Mouse (Mus musculus) spleen, postnatal 14 days (tissue): ENCODE data around the gene Rab25.

Experiments used
- DNase-seq, 2 experiments: peaks; one replicate each; pipeline ENCODE4 v3.0.0; 2021 to 2022; ENCODE audit warnings: low spot score in 2 of 2

Gene Rab25

GRCm38 (mm10) chr3:88526157-88527131 lies 21.7 kb downstream of the Rab25 start:
- peak; percentile 58 to 81 for DNase-seq

- no peak for DNase-seq
Observed at GRCm38 (mm10) chr3:88525021-88525420, 23.1 kb downstream of the Rab25 start.

- no peak for DNase-seq
Observed at GRCm38 (mm10) chr3:88523027-88523426, 25.1 kb downstream of the Rab25 start.

GRCm38 (mm10) chr3:88521803-88522331 lies 26.2 kb downstream of the Rab25 start:
- peak; percentile 41 to 70 for DNase-seq

- DNase-seq = no peak
Observed at GRCm38 (mm10) chr3:88521156-88521555, 26.9 kb downstream of the Rab25 start.

GRCm38 (mm10) chr3:88520078-88520477 lies 28.0 kb downstream of the Rab25 start:
- DNase-seq = no peak

GRCm38 (mm10) chr3:88518411-88518810 lies 29.7 kb downstream of the Rab25 start:
- DNase-seq = no peak

GRCm38 (mm10) chr3:88516407-88516806 lies 31.7 kb downstream of the Rab25 start:
- DNase-seq = no peak

- no peak for DNase-seq
Observed at GRCm38 (mm10) chr3:88515095-88515386, 33.1 kb downstream of the Rab25 start.

GRCm38 (mm10) chr3:88514231-88515094 lies 33.6 kb downstream of the Rab25 start:
- no peak for DNase-seq

- no peak for DNase-seq
Observed at GRCm38 (mm10) chr3:88513546-88514115, 34.5 kb downstream of the Rab25 start.

GRCm38 (mm10) chr3:88512896-88513545 lies 35.1 kb downstream of the Rab25 start:
- no peak for DNase-seq

- DNase-seq = no peak
Observed at GRCm38 (mm10) chr3:88512141-88512895, 35.8 kb downstream of the Rab25 start.

- no peak for DNase-seq
Observed at GRCm38 (mm10) chr3:88511559-88511958, 36.5 kb downstream of the Rab25 start.

GRCm38 (mm10) chr3:88510421-88511289 lies 37.4 kb downstream of the Rab25 start:
- no peak for DNase-seq

- peak; percentile 63 to 68 for DNase-seq
Observed at GRCm38 (mm10) chr3:88509692-88510420, 38.2 kb downstream of the Rab25 start, which contains the start of gene Lmna. Gene Lmna (minus strand): TSS chr3:88509956.

- DNase-seq = no peak
Observed at GRCm38 (mm10) chr3:88509250-88509649, 38.9 kb downstream of the Rab25 start.

- DNase-seq = no peak
Observed at GRCm38 (mm10) chr3:88505765-88506164, 42.3 kb downstream of the Rab25 start.

- DNase-seq = no peak
Observed at GRCm38 (mm10) chr3:88505081-88505480, 43.0 kb downstream of the Rab25 start.
